Mouse (Mus musculus): ENCODE results near the gene Sypl2.

Sypl2 gene

GRCm38 (mm10) chr3:108178756-108179715, 47.4 kb downstream of the Sypl2 start:
- peak; percentile 82 for DNase-seq (ENCODE audit: low read depth)

- peak; percentile 76 for DNase-seq (ENCODE audit: low read depth)
Observed at GRCm38 (mm10) chr3:108174672-108175531, 51.5 kb downstream of the Sypl2 start.

- DNase-seq (ENCODE audit: low read depth): no peak
Observed at GRCm38 (mm10) chr3:108169199-108169598, 57.2 kb downstream of the Sypl2 start.

GRCm38 (mm10) chr3:108167499-108167898, 58.9 kb downstream of the Sypl2 start:
- peak; percentile 31 for DNase-seq (ENCODE audit: low read depth)

GRCm38 (mm10) chr3:108166486-108167211, 59.8 kb downstream of the Sypl2 start:
- DNase-seq (ENCODE audit: low read depth): peak; percentile 62

- peak; percentile 28 for DNase-seq (ENCODE audit: low read depth)
Observed at GRCm38 (mm10) chr3:108165532-108166315, 60.7 kb downstream of the Sypl2 start.

- DNase-seq (ENCODE audit: low read depth): peak; percentile 89
Observed at GRCm38 (mm10) chr3:108164807-108165206, 61.6 kb downstream of the Sypl2 start.

- DNase-seq (ENCODE audit: low read depth): no peak
Observed at GRCm38 (mm10) chr3:108164091-108164490, 62.4 kb downstream of the Sypl2 start.
